Mouse (Mus musculus) liver, embryonic 14.5 days (tissue): ENCODE measurements around the gene Smagp.

ENCODE experiments used
- CTCF ChIP-seq: IDR thresholded peaks from 2 replicates; pipeline ENCODE4 v1.5.1; 2016; ENCODE audit warnings: antibody characterized with exemption, low read depth, control low read depth
- EP300 ChIP-seq: IDR thresholded peaks from 2 replicates; pipeline ENCODE4 v1.6.1; 2016; ENCODE audit warnings: antibody characterized with exemption, low read depth

- TF ChIP-seq CTCF, result no peak
- no peak for TF ChIP-seq EP300
Observed at GRCm38 (mm10) chr15:100592817-100593216, 43.9 kb downstream of the Smagp start.
